Mouse (Mus musculus): ENCODE data around the gene Smco3.

DNA sequence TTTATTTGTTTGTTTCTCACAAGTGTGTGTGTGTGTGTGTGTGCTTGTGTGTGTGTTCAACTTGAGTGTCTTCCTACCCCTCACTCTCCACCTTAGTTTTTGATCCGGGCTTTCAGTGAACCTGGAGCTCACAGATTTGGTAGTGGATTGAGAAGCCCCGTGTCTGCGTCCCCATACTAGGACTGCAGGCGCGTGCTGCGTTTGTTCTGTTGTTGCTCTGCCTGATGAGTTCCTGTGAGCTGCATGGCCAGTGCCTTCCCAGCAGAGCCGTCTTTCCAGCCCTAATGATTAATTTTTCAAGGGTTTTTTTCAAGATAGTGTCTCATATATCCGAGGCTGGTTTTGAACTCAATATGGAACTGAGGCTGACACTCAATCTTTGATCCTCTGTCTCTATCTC is 23.2 kb upstream of the Smco3 start:
- TF ChIP-seq POLR2A (IDR thresholded peaks at IDR 0.05; ENCODE audit: insufficient read depth, low read depth, low read length) (no peak), CTCF (IDR thresholded peaks at IDR 0.05; ENCODE audit: insufficient read depth, low read depth, low read length) (no peak)
